Mouse (Mus musculus) sigmoid colon, adult 10 weeks (tissue): ENCODE results near the gene Trmt10a. TPM values are rescaled to one million over a fixed set of nuclear protein-coding genes. Genes with fewer than 3 reads are reported as not detected.

Experiments
- polyA plus RNA-seq: library from polyadenylated mRNA; stranded (reverse); fragments of 350-450 nt; fragmentation: Illumina TruSeq; extraction: RNeasy Lipid Tissue Mini Kit (QIAGEN cat#74804); gene quantifications from one replicate; pipeline ENCODE4 v1.2.3, GENCODE M21; 2014; ENCODE audit warnings: low read depth, low replicate concordance

Trmt10a gene
- 7.8 TPM for polyA plus RNA-seq

GRCm38 (mm10) chr3:138143315-138144059 is at the start of gene Trmt10a:
Trmt10a (plus strand) TSS chr3:138143448.

GRCm38 (mm10) chr3:138144642-138145171 is 1.5 kb downstream of the Trmt10a start, which contains the start of gene Mttp:
Mttp (minus strand) TSS chr3:138144968.

GRCm38 (mm10) chr3:138193683-138194302 is 50.5 kb downstream of the Trmt10a start, which contains the start of gene 4930579F01Rik:
4930579F01Rik (minus strand) TSS chr3:138193825.

Other genes starting within 250 kb of the Trmt10a start
- 79.6 TPM for gene Lamtor3, start 224.9 kb upstream of the Trmt10a start, polyA plus RNA-seq
- 12.2 TPM for gene Dapp1, start 161.9 kb upstream of the Trmt10a start, polyA plus RNA-seq
- gene 1110002E22Rik, start 78.4 kb upstream of the Trmt10a start, polyA plus RNA-seq = 0.16 TPM
- gene Gm5105, start 76.1 kb upstream of the Trmt10a start, polyA plus RNA-seq = not detected
- 2.7 TPM for gene Mttp, start 1.5 kb downstream of the Trmt10a start, polyA plus RNA-seq
- gene 4930579F01Rik, start 50.4 kb downstream of the Trmt10a start, polyA plus RNA-seq = not detected
- 0.95 TPM for gene Adh7, start 74.3 kb downstream of the Trmt10a start, polyA plus RNA-seq
- gene Adh1, start 117.5 kb downstream of the Trmt10a start, polyA plus RNA-seq = 392 TPM
- 0.32 TPM for gene Adh6a, start 169.8 kb downstream of the Trmt10a start, polyA plus RNA-seq
- not detected for gene Adh6b, start 198.3 kb downstream of the Trmt10a start, polyA plus RNA-seq